Mouse (Mus musculus) forebrain, embryonic 11.5 days (tissue): ENCODE measurements around the gene Tmem231. TPM values are rescaled to one million over a fixed set of nuclear protein-coding genes. Genes with fewer than 3 reads are reported as not detected.

ENCODE experiments used
- ATAC-seq: fragments of 200-750 bp; cut with Nextera tagmentation; replicated peaks from 2 replicates; pipeline ENCODE4 v1.8.0; 2017; ENCODE audit warnings: moderate TSS enrichment; ENCODE audit not compliant: low FRiP score
- DNase-seq: peaks from one replicate; pipeline ENCODE4 v3.0.0-alpha.2; 2017; ENCODE audit warnings: low spot score
- H3K27ac ChIP-seq: fragments of 300-500 bp; sonication (generic); 2 replicates; pipeline ENCODE4 v1.5.1; 2014; ENCODE audit warnings: low read depth, low read length
- H3K27me3 ChIP-seq: fragments of 300-500 bp; sonication (generic); 2 replicates; pipeline ENCODE4 v1.6.1; 2014; ENCODE audit warnings: mild to moderate bottlenecking, low read length, mixed read lengths; ENCODE audit not compliant: control insufficient read depth, insufficient read depth
- H3K36me3 ChIP-seq: fragments of 300-500 bp; sonication (generic); 2 replicates; pipeline ENCODE4 v1.6.1; 2014; ENCODE audit warnings: mild to moderate bottlenecking, low read length, moderate library complexity, mixed read lengths; ENCODE audit not compliant: control insufficient read depth, insufficient read depth
- H3K4me1 ChIP-seq: fragments of 300-500 bp; sonication (generic); replicated peaks from 2 replicates; pipeline ENCODE4 v1.6.1; 2014; ENCODE audit warnings: low read length, mixed read lengths; ENCODE audit not compliant: control insufficient read depth, insufficient read depth
- H3K4me2 ChIP-seq: fragments of 300-500 bp; sonication (generic); 2 replicates; pipeline ENCODE4 v1.6.1; 2014; ENCODE audit warnings: low read depth, mild to moderate bottlenecking, low read length, moderate library complexity, mixed read lengths; ENCODE audit not compliant: severe bottlenecking
- H3K4me3 ChIP-seq: fragments of 300-500 bp; sonication (generic); 2 replicates; pipeline ENCODE4 v1.5.1; 2014; ENCODE audit warnings: low read depth, low read length
- H3K9ac ChIP-seq: fragments of 300-500 bp; sonication (generic); 2 replicates; pipeline ENCODE4 v1.6.1; 2014; ENCODE audit warnings: low read length
- H3K9me3 ChIP-seq: fragments of 300-500 bp; sonication (generic); 2 replicates; pipeline ENCODE4 v1.6.1; 2016; ENCODE audit warnings: low read length, mixed read lengths; ENCODE audit not compliant: control insufficient read depth
- WGBS: fragments of 180-500 bp; shearing (Covaris S2); extraction: QIAGEN DNeasy Blood & Tissue Kit; methylation state at CpG from one replicate; pipeline ENCODE4 v1.1.7; 2014; 5-methylcytosine and 5-hydroxymethylcytosine counted together
- polyA plus RNA-seq: library from polyadenylated mRNA; unstranded; fragments of >200 nt; fragmentation: Nextera tagmentation; extraction: Ambion mirVana; gene quantifications from 2 replicates; pipeline ENCODE4 v1.2.1, GENCODE M21; 2014

The Tmem231 gene
- polyA plus RNA-seq, 1 experiment from 2014 or later, result 22.2 TPM

- Histone ChIP-seq H3K4me1 (peaks cover 3% of the 10 kb centered on the region; the same call in 1 of the 2 replicates), H3K36me3 (no peaks in the 10 kb centered on the region), H3K9me3 (no peaks in the 10 kb centered on the region), H3K27ac (no peak within 1 kb of the TSS), H3K9ac (peak within 1 kb of the TSS; percentile 53), H3K27me3 (peaks cover 7% of the 10 kb centered on the region), H3K4me3 (peak within 1 kb of the TSS; percentile 29), H3K4me2 (peak within 1 kb of the TSS; percentile 71)
- WGBS, result 4% methylated on average over 47 of the region's 47 CpGs
- DNase-seq (peak; percentile 64), ATAC-seq (peak; percentile 49)
Measured at GRCm38 (mm10) chr8:111909621-111910450, 23.8 kb downstream of the Tmem231 start, which contains the start of gene Chst5. Gene Chst5 (minus strand): TSS chr8:111910447.

DNA sequence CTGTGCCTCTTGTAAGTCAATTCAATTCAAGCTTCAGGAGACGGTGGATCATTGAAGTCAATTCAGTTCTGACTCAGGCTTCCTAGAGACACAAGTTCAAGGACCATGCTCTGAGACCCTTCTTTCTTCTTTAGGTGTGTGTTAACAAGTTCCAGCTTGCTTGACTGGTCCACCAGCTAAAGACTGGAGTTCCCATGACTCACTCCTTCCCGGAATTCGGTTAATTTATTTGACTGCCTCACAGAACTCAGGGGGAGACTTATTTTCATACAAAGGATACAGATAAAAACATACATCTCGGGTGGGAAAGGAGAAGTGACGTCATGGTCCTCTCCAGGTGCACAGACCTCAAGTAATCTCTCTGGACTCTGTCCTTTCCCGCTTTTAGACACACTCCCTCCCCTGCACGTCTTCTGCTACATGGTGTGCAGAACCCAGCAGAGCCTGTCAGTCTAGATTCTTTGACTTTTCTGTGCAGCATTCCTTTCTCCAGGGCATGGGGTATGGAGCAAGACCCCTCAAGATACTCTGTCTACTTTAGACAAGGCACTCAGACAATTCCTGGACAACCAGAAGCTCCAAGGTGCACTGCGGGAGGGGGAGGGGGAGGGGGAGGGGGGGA, 28.1 kb downstream of the Tmem231 start:
- DNase-seq, result no peak
- H3K9me3 ChIP-seq, result no peaks in the 10 kb centered on the region
- ATAC-seq, result no peak
- 81% methylated on average over 7 of the region's 8 CpGs for WGBS
- peaks cover 7% of the 10 kb centered on the region for H3K27me3 ChIP-seq
- H3K9ac ChIP-seq, result no peak overlapping the region
- no peak overlapping the region for H3K4me3 ChIP-seq
- H3K4me2 ChIP-seq, result no peak overlapping the region
- no peaks in the 10 kb centered on the region for H3K36me3 ChIP-seq
- peaks cover 3% of the 10 kb centered on the region; the same call in 1 of the 2 replicates for H3K4me1 ChIP-seq
- H3K27ac ChIP-seq, result no peak overlapping the region

DNA sequence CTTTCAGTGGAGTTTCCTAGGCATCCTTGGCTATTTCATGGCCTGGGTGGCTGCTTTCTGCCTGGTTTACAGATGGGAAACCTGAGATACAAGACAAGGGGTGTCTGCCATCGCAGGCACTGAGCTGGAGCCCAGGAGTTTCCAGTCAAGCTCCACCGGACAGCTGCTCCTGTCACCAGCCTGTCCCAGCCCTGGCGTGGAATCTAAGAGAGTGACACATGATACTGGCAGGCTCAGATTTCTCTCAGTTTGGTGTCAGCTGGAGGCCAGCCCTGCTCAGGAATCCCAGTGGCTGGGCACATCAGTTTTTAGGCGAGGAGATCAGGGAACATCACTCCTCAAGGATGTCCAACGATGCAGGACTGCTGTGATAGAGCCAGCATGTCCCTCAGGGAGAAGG, 31.6 kb downstream of the Tmem231 start:
- no peaks in the 10 kb centered on the region for H3K4me1 ChIP-seq
- H3K4me3 ChIP-seq, result no peak overlapping the region
- DNase-seq, result no peak
- no peak overlapping the region for H3K27ac ChIP-seq
- ATAC-seq, result no peak
- no peaks in the 10 kb centered on the region for H3K36me3 ChIP-seq
- no peak overlapping the region for H3K9ac ChIP-seq
- 48% methylated on average over 5 of the region's 5 CpGs for WGBS
- H3K27me3 ChIP-seq, result no peaks in the 10 kb centered on the region
- H3K4me2 ChIP-seq, result no peak overlapping the region
- H3K9me3 ChIP-seq, result no peaks in the 10 kb centered on the region

DNA sequence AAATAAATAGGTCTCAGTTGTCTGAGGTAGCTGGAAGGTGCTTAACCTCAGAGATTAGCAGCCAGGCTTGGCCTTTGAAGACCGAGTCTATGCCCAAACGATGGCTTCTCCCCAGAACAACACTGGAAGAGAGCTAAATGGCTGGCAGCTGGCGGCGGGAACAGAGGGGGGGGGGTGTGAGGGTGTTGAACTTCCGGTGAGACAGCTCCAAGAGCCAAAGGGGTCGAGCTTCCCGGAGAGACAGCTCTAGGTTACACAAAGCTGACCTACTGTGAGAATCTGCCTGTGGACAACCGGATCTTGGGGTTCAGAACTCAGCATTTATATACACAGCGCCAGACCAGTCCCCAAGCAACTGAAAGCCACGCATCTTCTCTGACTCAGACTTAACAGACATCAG, 35.1 kb downstream of the Tmem231 start:
- Histone ChIP-seq H3K36me3 (no peaks in the 10 kb centered on the region), H3K9ac (no peak overlapping the region), H3K9me3 (no peaks in the 10 kb centered on the region), H3K4me1 (no peaks in the 10 kb centered on the region), H3K27me3 (no peaks in the 10 kb centered on the region), H3K27ac (no peak overlapping the region), H3K4me2 (no peak overlapping the region), H3K4me3 (no peak overlapping the region)
- WGBS, result 45% methylated on average over 10 of the region's 10 CpGs
- DNase-seq (no peak), ATAC-seq (no peak)

- Histone ChIP-seq H3K27ac (no peak overlapping the region), H3K4me3 (no peak overlapping the region), H3K36me3 (no peaks in the 10 kb centered on the region), H3K4me1 (no peaks in the 10 kb centered on the region), H3K9me3 (no peaks in the 10 kb centered on the region), H3K4me2 (no peak overlapping the region), H3K27me3 (peaks cover 20% of the 10 kb centered on the region), H3K9ac (no peak overlapping the region)
- ATAC-seq, result no peak
- 85% methylated on average over 7 of the region's 7 CpGs for WGBS
- no peak for DNase-seq
Measured at GRCm38 (mm10) chr8:111894955-111895354, 38.7 kb downstream of the Tmem231 start.

DNA sequence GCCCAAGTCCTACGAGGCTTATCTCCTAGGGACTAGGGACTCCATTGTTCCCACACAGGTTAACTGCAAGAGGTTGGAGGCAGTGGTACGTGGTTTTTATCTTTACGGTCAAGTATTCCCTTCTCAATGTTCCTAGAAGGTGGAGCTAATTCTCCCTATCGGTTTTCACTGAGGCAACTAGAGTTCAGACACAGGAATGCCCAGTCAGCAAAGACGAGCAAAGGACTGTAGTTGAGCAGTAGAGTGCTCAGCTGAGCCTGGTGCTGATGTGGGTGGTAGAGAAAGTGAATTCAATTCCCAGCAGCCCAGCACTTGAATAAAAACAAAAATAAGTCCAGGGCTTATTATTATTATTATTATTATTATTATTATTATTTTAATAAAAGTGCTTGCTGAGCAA, 41.1 kb downstream of the Tmem231 start:
- Histone ChIP-seq H3K36me3 (no peaks in the 10 kb centered on the region), H3K4me2 (no peak overlapping the region), H3K27me3 (peaks cover 35% of the 10 kb centered on the region), H3K4me1 (no peaks in the 10 kb centered on the region), H3K9me3 (no peaks in the 10 kb centered on the region), H3K9ac (no peak overlapping the region), H3K4me3 (no peak overlapping the region), H3K27ac (no peak overlapping the region)
- WGBS, result 66% methylated on average over 5 of the region's 5 CpGs
- DNase-seq (no peak), ATAC-seq (no peak)

- no peak for ATAC-seq
- Histone ChIP-seq H3K27me3 (peaks cover 35% of the 10 kb centered on the region), H3K36me3 (no peaks in the 10 kb centered on the region), H3K9ac (no peak overlapping the region), H3K9me3 (no peaks in the 10 kb centered on the region), H3K27ac (no peak overlapping the region), H3K4me2 (no peak overlapping the region), H3K4me3 (no peak overlapping the region), H3K4me1 (no peaks in the 10 kb centered on the region)
- no peak for DNase-seq
- WGBS, result 61% methylated on average over 8 of the region's 8 CpGs
Measured at GRCm38 (mm10) chr8:111891983-111892382, 41.7 kb downstream of the Tmem231 start.

GRCm38 (mm10) chr8:111890911-111891303, 42.8 kb downstream of the Tmem231 start:
- Histone ChIP-seq H3K4me3 (no peak overlapping the region), H3K4me2 (no peak overlapping the region), H3K27ac (no peak overlapping the region), H3K9me3 (no peaks in the 10 kb centered on the region), H3K27me3 (peaks cover 35% of the 10 kb centered on the region), H3K4me1 (no peaks in the 10 kb centered on the region), H3K9ac (no peak overlapping the region), H3K36me3 (no peaks in the 10 kb centered on the region)
- ATAC-seq (no peak), DNase-seq (no peak)
- 65% methylated on average over 6 of the region's 6 CpGs for WGBS
